Mouse (Mus musculus) cortical plate, adult 2 months (tissue): Measurements from ENCODE around the gene Rcbtb2.

Experiments used
- CTCF ChIP-seq: fragments of 200-500 bp; IDR thresholded peaks from 2 replicates; pipeline ENCODE4 v1.5.1; 2011; ENCODE audit warnings: mild to moderate bottlenecking, control low read depth, low read length; ENCODE audit not compliant: insufficient read depth; ENCODE audit errors: extremely low read depth
- POLR2A ChIP-seq: fragments of 200-500 bp; IDR thresholded peaks from 2 replicates; pipeline ENCODE4 v1.6.1; 2011; ENCODE audit warnings: mild to moderate bottlenecking, low read length, control low read depth; ENCODE audit not compliant: insufficient read depth; ENCODE audit errors: extremely low read depth

DNA sequence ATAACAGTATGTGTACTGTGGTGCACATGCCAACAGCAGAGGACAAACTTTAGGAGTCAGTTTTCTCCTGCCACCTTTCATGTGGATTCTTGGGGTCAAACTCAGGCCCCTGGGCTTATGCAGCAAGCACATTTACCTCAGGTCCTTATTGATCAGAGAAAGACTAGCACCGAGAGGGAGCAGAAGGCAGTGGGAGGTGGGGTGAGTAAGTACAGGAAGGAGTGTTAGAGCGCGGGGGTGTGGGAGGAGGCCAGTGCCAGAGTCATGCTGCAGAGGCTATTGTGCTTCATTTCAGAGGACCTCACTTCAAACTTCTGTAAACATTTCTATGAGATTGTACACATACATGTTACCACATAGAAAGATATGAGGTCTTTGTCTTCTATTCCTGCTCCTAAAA is 78.6 kb downstream of the Rcbtb2 start:
- TF ChIP-seq CTCF (no peak), POLR2A (no peak)
